Mouse (Mus musculus): ENCODE results near the gene Tcl1b3. TPM values are rescaled to one million over a fixed set of nuclear protein-coding genes. Genes with fewer than 3 reads are reported as not detected.

Tcl1b3 gene
- polyA plus RNA-seq, 1 experiment from 2014 or later: not detected

GRCm38 (mm10) chr12:105239060-105239459 lies 48.2 kb downstream of the Tcl1b3 start:
- no peak for TF ChIP-seq CTCF (IDR thresholded peaks at IDR 0.05; ENCODE audit: low read depth)
- TF ChIP-seq EP300 (optimal IDR thresholded peaks at IDR 0.05): no peak
- Histone ChIP-seq H3K27me3 (ENCODE audit: control insufficient read depth, insufficient read depth, low read length) (no peaks in the 10 kb centered on the region), H3K36me3 (ENCODE audit: control insufficient read depth, insufficient read depth, low read length) (no peaks in the 10 kb centered on the region), H3K4me2 (replicated peaks; ENCODE audit: low read depth) (no peak overlapping the region), H3K27ac (replicated peaks) (no peak overlapping the region), H3K4me1 (replicated peaks; ENCODE audit: control insufficient read depth, insufficient read depth) (no peaks in the 10 kb centered on the region), H3K9me3 (ENCODE audit: control insufficient read depth, low read length) (no peaks in the 10 kb centered on the region), H3K4me3 (ENCODE audit: low read depth, low read length) (no peak overlapping the region), H3K9ac (ENCODE audit: low read length) (no peak overlapping the region)
- DNase-seq (ENCODE audit: low spot score) (no peak), ATAC-seq (ENCODE audit: low FRiP score, low TSS enrichment) (no peak)
- 79% methylated on average over 9 of the region's 9 CpGs for WGBS

Other genes with a start within 250 kb of the Tcl1b3 start
- 0.62 and 0.72 TPM in 2 replicates for gene Syne3, start 181.2 kb upstream of the Tcl1b3 start, polyA plus RNA-seq (2015; fragmentation: Nextera tagmentation; extraction: Ambion mirVana)
- gene Glrx5, start 158.4 kb upstream of the Tcl1b3 start, polyA plus RNA-seq (2015; fragmentation: Nextera tagmentation; extraction: Ambion mirVana): 125 and 134 TPM in 2 replicates
- not detected in 2 replicates for gene Tcl1b2, start 45.0 kb upstream of the Tcl1b3 start, polyA plus RNA-seq (2015; fragmentation: Nextera tagmentation; extraction: Ambion mirVana)
- gene Tcl1b1, start 31.4 kb upstream of the Tcl1b3 start, polyA plus RNA-seq (2015; fragmentation: Nextera tagmentation; extraction: Ambion mirVana): not detected in 2 replicates
- not detected in 2 replicates for gene Tcl1b5, start 14.7 kb upstream of the Tcl1b3 start, polyA plus RNA-seq (2015; fragmentation: Nextera tagmentation; extraction: Ambion mirVana)
- not detected in 2 replicates for gene Tcl1b4, start 10.9 kb downstream of the Tcl1b3 start, polyA plus RNA-seq (2015; fragmentation: Nextera tagmentation; extraction: Ambion mirVana)
- gene Tcl1, start 31.8 kb downstream of the Tcl1b3 start, polyA plus RNA-seq (2015; fragmentation: Nextera tagmentation; extraction: Ambion mirVana): not detected in 2 replicates
- gene Tunar, start 142.8 kb downstream of the Tcl1b3 start, polyA plus RNA-seq (2015; fragmentation: Nextera tagmentation; extraction: Ambion mirVana): 0.06 and 0.07 TPM in 2 replicates

All from stomach, postnatal 0 days (tissue).